Mouse (Mus musculus): ENCODE data around the gene Dnajc4. TPM values are rescaled to one million over a fixed set of nuclear protein-coding genes. Genes with fewer than 3 reads are reported as not detected.
A peak's percentile ranks its signal among the peaks of the same experiment; 100 is the strongest.

Dnajc4 gene
- polyA plus RNA-seq, 1 experiment: 12.2 TPM

DNA sequence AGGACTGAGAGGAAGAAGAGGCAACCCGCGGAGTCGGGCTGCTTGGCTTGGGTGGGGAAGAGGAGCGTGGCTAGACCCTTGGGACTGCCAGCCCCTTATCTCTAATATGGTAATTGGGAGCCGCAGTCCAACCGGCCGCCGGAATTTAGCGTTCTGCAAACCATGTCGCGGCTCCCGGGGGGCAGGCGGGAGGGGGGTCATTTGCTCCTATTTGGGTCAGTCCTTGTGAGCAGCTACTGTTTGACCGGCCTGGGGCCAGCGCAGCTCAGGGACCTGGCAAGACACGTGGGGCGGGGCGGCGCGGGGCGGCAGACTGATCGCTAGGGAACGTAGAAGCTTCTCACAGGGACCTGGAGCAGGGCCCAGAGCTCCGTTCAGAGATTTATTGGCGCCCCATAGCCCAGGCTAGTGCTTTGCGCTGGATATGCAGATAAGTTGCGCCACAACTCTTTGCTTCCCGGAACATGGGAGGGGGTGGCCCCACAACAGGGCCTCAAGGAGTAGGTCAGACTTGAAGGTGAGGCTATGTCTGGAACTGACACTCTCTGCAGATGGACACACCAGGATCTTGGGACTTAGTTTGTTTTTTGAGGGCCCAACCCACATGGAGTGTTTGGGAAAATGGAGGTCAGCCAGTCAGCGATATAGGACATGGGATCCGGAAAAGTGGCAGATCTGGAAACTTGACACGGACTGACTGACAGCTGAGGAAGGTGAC lies 40.2 kb downstream of the Dnajc4 start:
- no peaks in the 10 kb centered on the region for H3K79me2 ChIP-seq (ENCODE audit: control insufficient read depth, insufficient read depth)
- no peaks in the 10 kb centered on the region for H3K27me3 ChIP-seq (ENCODE audit: control insufficient read depth, insufficient read depth, insufficient read length)
- H3ac ChIP-seq (ENCODE audit: control insufficient read depth, insufficient read length, low read depth): peak overlapping the region; percentile 52
- peaks cover 30% of the 10 kb centered on the region for H3K36me3 ChIP-seq (ENCODE audit: control insufficient read depth, insufficient read depth)
- TF ChIP-seq CEBPB (IDR thresholded peaks at IDR 0.05; ENCODE audit: low read depth): peak; percentile 3
- TF ChIP-seq USF1 (IDR thresholded peaks at IDR 0.05; ENCODE audit: low read depth): no peak
- peak overlapping the region; percentile 46 for H3K4me3 ChIP-seq (ENCODE audit: insufficient read depth, poor library complexity, severe bottlenecking)
- no peaks in the 10 kb centered on the region for H3K79me3 ChIP-seq (ENCODE audit: low read depth)

DNA sequence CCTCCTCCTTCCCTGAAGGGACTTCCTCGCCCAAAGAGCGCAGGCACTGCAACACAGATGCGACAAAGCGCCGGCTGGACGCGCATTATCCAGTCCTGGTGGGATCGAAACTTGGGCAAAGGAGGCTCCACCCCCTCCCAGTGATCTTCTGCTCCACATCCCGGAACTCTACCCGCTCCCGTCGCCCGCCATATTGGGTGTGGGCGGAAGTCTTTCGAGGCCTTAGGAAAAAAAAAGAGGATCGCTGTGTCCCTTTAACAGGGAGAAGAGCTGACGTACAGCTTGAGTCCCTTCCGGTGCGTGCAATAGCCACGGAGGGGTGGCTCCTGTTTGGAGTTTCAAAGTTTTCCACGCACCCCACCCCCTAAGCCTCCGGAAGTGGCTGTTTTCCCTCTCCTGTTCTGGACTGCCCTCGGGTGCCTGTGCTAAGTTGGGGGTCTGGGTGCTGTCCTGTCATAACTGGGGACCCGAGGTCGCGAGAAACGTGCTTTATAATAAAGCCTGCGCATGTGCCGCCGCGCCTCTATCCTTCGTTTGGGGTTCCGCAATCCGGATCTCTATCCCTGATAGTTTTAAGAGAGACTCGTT lies 40.9 kb downstream of the Dnajc4 start:
- H3K27me3 ChIP-seq (ENCODE audit: control insufficient read depth, insufficient read depth, insufficient read length): no peaks in the 10 kb centered on the region
- H3K36me3 ChIP-seq (ENCODE audit: control insufficient read depth, insufficient read depth): peaks cover 29% of the 10 kb centered on the region
- H3ac ChIP-seq (ENCODE audit: control insufficient read depth, insufficient read length, low read depth): peak overlapping the region; percentile 92
- H3K79me2 ChIP-seq (ENCODE audit: control insufficient read depth, insufficient read depth): no peaks in the 10 kb centered on the region
- TF ChIP-seq FOSL1 (IDR thresholded peaks at IDR 0.05; ENCODE audit: insufficient read depth, low read length, poor library complexity, severe bottlenecking) (no peak), MAX (IDR thresholded peaks at IDR 0.05) (peak; percentile 89)
- no peaks in the 10 kb centered on the region for H3K79me3 ChIP-seq (ENCODE audit: low read depth)
- peak overlapping the region; percentile 46 for H3K4me3 ChIP-seq (ENCODE audit: insufficient read depth, poor library complexity, severe bottlenecking)

DNA sequence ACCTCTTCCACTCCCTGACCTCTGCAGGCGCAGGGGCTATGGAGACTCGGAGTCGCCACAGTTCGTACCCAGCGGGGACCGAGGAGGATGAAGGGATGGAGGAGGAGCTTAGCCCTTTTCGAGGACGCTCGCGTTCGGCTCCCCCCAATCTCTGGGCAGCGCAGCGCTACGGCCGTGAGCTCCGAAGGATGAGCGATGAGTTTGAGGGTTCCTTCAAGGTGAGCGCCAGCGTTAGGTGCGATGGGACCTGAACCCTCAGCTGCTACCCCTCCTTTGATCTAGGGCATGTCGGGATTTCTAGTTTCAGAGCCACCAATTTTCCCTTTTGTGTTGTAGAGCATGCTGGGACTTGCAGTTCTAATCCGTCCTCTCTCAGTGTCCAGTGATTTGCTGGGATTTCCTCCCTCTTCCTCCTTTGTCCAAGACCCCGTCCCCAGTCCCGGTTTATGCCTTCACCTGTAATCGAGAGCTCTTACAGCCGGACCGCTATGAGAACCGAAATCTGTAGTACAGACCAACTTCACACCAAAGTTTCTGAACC lies 41.7 kb downstream of the Dnajc4 start:
- no peaks in the 10 kb centered on the region for H3K27me3 ChIP-seq (ENCODE audit: control insufficient read depth, insufficient read depth, insufficient read length)
- no peaks in the 10 kb centered on the region for H3K79me2 ChIP-seq (ENCODE audit: control insufficient read depth, insufficient read depth)
- TF ChIP-seq USF1 (IDR thresholded peaks at IDR 0.05; ENCODE audit: low read depth) (no peak), FOSL1 (IDR thresholded peaks at IDR 0.05; ENCODE audit: insufficient read depth, low read length, poor library complexity, severe bottlenecking) (no peak), CTCF (IDR thresholded peaks at IDR 0.05; ENCODE audit: control insufficient read depth, insufficient read depth, insufficient read length) (no peak), CEBPB (IDR thresholded peaks at IDR 0.05; ENCODE audit: low read depth) (no peak), MYOD1 (IDR thresholded peaks at IDR 0.05; ENCODE audit: control insufficient read depth, insufficient read length, low read depth) (no peak), MYOG (IDR thresholded peaks at IDR 0.05; ENCODE audit: control insufficient read depth, extremely low read depth, insufficient read length) (no peak)
- peak overlapping the region; percentile 46 for H3K4me3 ChIP-seq (ENCODE audit: insufficient read depth, poor library complexity, severe bottlenecking)
- H3K36me3 ChIP-seq (ENCODE audit: control insufficient read depth, insufficient read depth): peaks cover 29% of the 10 kb centered on the region
- H3K79me3 ChIP-seq (ENCODE audit: low read depth): no peaks in the 10 kb centered on the region
- H3ac ChIP-seq (ENCODE audit: control insufficient read depth, insufficient read length, low read depth): peak overlapping the region; percentile 92

DNA sequence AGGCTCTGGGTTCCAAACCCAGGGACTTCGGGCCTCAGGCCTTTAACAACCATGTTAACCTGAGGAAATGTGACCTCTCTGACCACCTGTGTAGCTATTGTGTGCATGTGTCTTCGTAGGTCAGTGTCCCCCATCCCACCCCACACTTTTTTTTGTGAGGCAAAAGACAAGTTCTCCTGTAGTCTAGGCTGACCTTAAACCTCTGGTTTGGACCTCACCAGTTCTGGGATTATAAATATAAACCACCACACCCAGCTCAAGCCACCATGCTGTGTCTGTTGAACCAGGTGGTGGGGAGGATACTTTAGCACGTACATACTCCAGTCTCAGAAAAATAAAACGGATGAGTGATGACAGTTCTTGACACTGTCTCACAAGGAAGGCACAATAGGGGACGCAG lies 42.4 kb downstream of the Dnajc4 start:
- Histone ChIP-seq H3K79me2 (ENCODE audit: control insufficient read depth, insufficient read depth) (no peaks in the 10 kb centered on the region), H3K27me3 (ENCODE audit: control insufficient read depth, insufficient read depth, insufficient read length) (no peaks in the 10 kb centered on the region), H3ac (ENCODE audit: control insufficient read depth, insufficient read length, low read depth) (peak overlapping the region; percentile 39), H3K4me3 (ENCODE audit: insufficient read depth, poor library complexity, severe bottlenecking) (no peak overlapping the region), H3K79me3 (ENCODE audit: low read depth) (no peaks in the 10 kb centered on the region), H3K36me3 (ENCODE audit: control insufficient read depth, insufficient read depth) (peaks cover 24% of the 10 kb centered on the region)
- no peak for TF ChIP-seq MAX (IDR thresholded peaks at IDR 0.05)
- TF ChIP-seq CEBPB (IDR thresholded peaks at IDR 0.05; ENCODE audit: low read depth): no peak
- TF ChIP-seq CTCF (IDR thresholded peaks at IDR 0.05; ENCODE audit: control insufficient read depth, insufficient read depth, insufficient read length): no peak
- no peak for TF ChIP-seq FOSL1 (IDR thresholded peaks at IDR 0.05; ENCODE audit: insufficient read depth, low read length, poor library complexity, severe bottlenecking)
- no peak for TF ChIP-seq MYOD1 (IDR thresholded peaks at IDR 0.05; ENCODE audit: control insufficient read depth, insufficient read length, low read depth)
- TF ChIP-seq MYOG (IDR thresholded peaks at IDR 0.05; ENCODE audit: control insufficient read depth, extremely low read depth, insufficient read length): no peak
- no peak for TF ChIP-seq USF1 (IDR thresholded peaks at IDR 0.05; ENCODE audit: low read depth)

- Histone ChIP-seq H3K36me3 (ENCODE audit: control insufficient read depth, insufficient read depth) (peaks cover 20% of the 10 kb centered on the region), H3ac (ENCODE audit: control insufficient read depth, insufficient read length, low read depth) (no peak overlapping the region), H3K79me3 (ENCODE audit: low read depth) (no peaks in the 10 kb centered on the region), H3K4me3 (ENCODE audit: insufficient read depth, poor library complexity, severe bottlenecking) (no peak overlapping the region), H3K79me2 (ENCODE audit: control insufficient read depth, insufficient read depth) (no peaks in the 10 kb centered on the region), H3K27me3 (ENCODE audit: control insufficient read depth, insufficient read depth, insufficient read length) (no peaks in the 10 kb centered on the region)
- no peak for TF ChIP-seq CEBPB (IDR thresholded peaks at IDR 0.05; ENCODE audit: low read depth)
- TF ChIP-seq MAX (IDR thresholded peaks at IDR 0.05): no peak
- no peak for TF ChIP-seq FOSL1 (IDR thresholded peaks at IDR 0.05; ENCODE audit: insufficient read depth, low read length, poor library complexity, severe bottlenecking)
- no peak for TF ChIP-seq MYOD1 (IDR thresholded peaks at IDR 0.05; ENCODE audit: control insufficient read depth, insufficient read length, low read depth)
- TF ChIP-seq USF1 (IDR thresholded peaks at IDR 0.05; ENCODE audit: low read depth): no peak
- TF ChIP-seq MYOG (IDR thresholded peaks at IDR 0.05; ENCODE audit: control insufficient read depth, extremely low read depth, insufficient read length): no peak
- TF ChIP-seq CTCF (IDR thresholded peaks at IDR 0.05; ENCODE audit: control insufficient read depth, insufficient read depth, insufficient read length): no peak
Observed at GRCm38 (mm10) chr19:6949532-6949931, 42.8 kb downstream of the Dnajc4 start.

- Histone ChIP-seq H3K27me3 (ENCODE audit: control insufficient read depth, insufficient read depth, insufficient read length) (no peaks in the 10 kb centered on the region), H3K79me2 (ENCODE audit: control insufficient read depth, insufficient read depth) (peaks cover 10% of the 10 kb centered on the region), H3K36me3 (ENCODE audit: control insufficient read depth, insufficient read depth) (peaks cover 7% of the 10 kb centered on the region), H3ac (ENCODE audit: control insufficient read depth, insufficient read length, low read depth) (no peak overlapping the region), H3K4me3 (ENCODE audit: insufficient read depth, poor library complexity, severe bottlenecking) (no peak overlapping the region), H3K79me3 (ENCODE audit: low read depth) (no peaks in the 10 kb centered on the region)
- TF ChIP-seq MAX (IDR thresholded peaks at IDR 0.05) (no peak), MYOG (IDR thresholded peaks at IDR 0.05; ENCODE audit: control insufficient read depth, extremely low read depth, insufficient read length) (no peak), FOSL1 (IDR thresholded peaks at IDR 0.05; ENCODE audit: insufficient read depth, low read length, poor library complexity, severe bottlenecking) (no peak), USF1 (IDR thresholded peaks at IDR 0.05; ENCODE audit: low read depth) (no peak), CEBPB (IDR thresholded peaks at IDR 0.05; ENCODE audit: low read depth) (no peak), MYOD1 (IDR thresholded peaks at IDR 0.05; ENCODE audit: control insufficient read depth, insufficient read length, low read depth) (no peak), CTCF (IDR thresholded peaks at IDR 0.05; ENCODE audit: control insufficient read depth, insufficient read depth, insufficient read length) (no peak)
Observed at GRCm38 (mm10) chr19:6948186-6948585, 44.2 kb downstream of the Dnajc4 start.

Data from C2C12 (cell line).